ENCODE assay signal across 21 mouse cellular contexts in the genomic region with DNA sequence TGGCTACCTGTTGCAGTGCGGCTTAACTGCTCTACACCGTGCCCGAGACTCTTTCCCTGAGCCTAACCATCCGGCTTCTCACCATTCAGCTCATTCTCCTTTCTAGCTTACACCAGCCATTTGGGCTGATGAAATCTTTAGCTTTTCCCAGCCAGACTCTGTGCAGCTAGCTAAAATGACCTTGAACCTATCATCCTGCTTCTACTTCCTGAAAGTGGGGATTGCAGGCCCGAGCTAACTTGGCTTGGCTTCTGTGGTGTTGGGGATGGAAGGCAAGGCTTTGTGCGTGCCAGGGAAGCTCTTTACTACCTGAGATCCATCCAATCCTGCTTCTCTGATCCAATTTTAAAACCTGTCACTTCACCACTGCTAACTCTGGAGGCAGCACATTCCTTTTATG.
DNase-seq lines count a peak whose midpoint lies in the region; ATAC-seq and TF ChIP-seq lines count a peak whose summit lies in the region.
"Had no signal": no experiment of that assay in that cellular context is flagged by ENCODE, and none has a peak within 500 bp of the region (broad histone marks: within the 10 kb centered on the region; RNA-seq: fewer than 3 reads in every experiment).

No protein-coding gene starts in this region.

- no peaks in the 10 kb centered on the region for H3K4me1 ChIP-seq in heart, postnatal 0 days (ENCODE audit: control insufficient read depth, insufficient read depth)
- peaks cover 2% of the 10 kb centered on the region for H3K4me1 ChIP-seq in ES-Bruce4 (ENCODE audit: control insufficient read depth, insufficient read depth, low read length)
- H3K4me1 ChIP-seq in forebrain, embryonic 12.5 days, result peaks cover 15% of the 10 kb centered on the region
- H3K4me1 ChIP-seq: intestine, embryonic 15.5 days had no signal

- no peak for TF ChIP-seq EP300 in heart, postnatal 0 days (IDR thresholded peaks at IDR 0.05; ENCODE audit: low read depth)
- no peak for TF ChIP-seq EP300 in ES-Bruce4 (IDR thresholded peaks at IDR 0.05; ENCODE audit: insufficient read depth, low read depth, low read length)

- H3K4me3 ChIP-seq in heart, postnatal 0 days (ENCODE audit: low read depth, low read length), result no peak overlapping the region
- no peak overlapping the region for H3K4me3 ChIP-seq in ES-Bruce4 (ENCODE audit: low read depth, low read length)
- no peak overlapping the region for H3K4me3 ChIP-seq in forebrain, embryonic 12.5 days (replicated peaks)
- H3K4me3 ChIP-seq: embryonic facial prominence, embryonic 13.5 days; gastrocnemius, adult 2 months; hindbrain, embryonic 12.5 days; intestine, embryonic 15.5 days; limb, embryonic 15.5 days; midbrain, embryonic 15.5 days; myocyte had no signal

- 0 out of 2 replicates have a peak overlapping the region, but pooled peaks have one; percentile 9 for H3K27ac ChIP-seq in heart, postnatal 0 days (ENCODE audit: low read depth)
- H3K27ac ChIP-seq in ES-Bruce4 (ENCODE audit: insufficient read depth, low read length), result peak overlapping the region; percentile 43
- H3K27ac ChIP-seq in forebrain, embryonic 12.5 days, result no peak overlapping the region
- H3K27ac ChIP-seq: hindbrain, embryonic 12.5 days; intestine, embryonic 15.5 days; limb, embryonic 15.5 days; midbrain, embryonic 15.5 days had no signal

- 0 out of 2 replicates have a peak, but pooled peaks cover 2% of the 10 kb centered on the region for H3K9me3 ChIP-seq in heart, postnatal 0 days (replicated peaks; ENCODE audit: control insufficient read depth, low read length)
- H3K9me3 ChIP-seq in ES-Bruce4 (replicated peaks; ENCODE audit: control insufficient read depth, insufficient read depth, low read length, poor library complexity, severe bottlenecking), result peaks cover 17% of the 10 kb centered on the region
- peaks cover 4% of the 10 kb centered on the region; the same call in 1 of the 2 replicates for H3K9me3 ChIP-seq in forebrain, embryonic 12.5 days
- H3K9me3 ChIP-seq: hindbrain, embryonic 12.5 days; intestine, embryonic 15.5 days; limb, embryonic 15.5 days; midbrain, embryonic 15.5 days had no signal

- WGBS in heart, postnatal 0 days, result 66% methylated on average over 6 of the region's 6 CpGs
- 71% methylated on average over 6 of the region's 6 CpGs for WGBS in forebrain, embryonic 12.5 days

- no peak overlapping the region for H3K4me2 ChIP-seq in heart, postnatal 0 days (ENCODE audit: low read depth, low read length)
- no peak overlapping the region for H3K4me2 ChIP-seq in forebrain, embryonic 12.5 days
- H3K4me2 ChIP-seq: embryonic facial prominence, embryonic 13.5 days; hindbrain, embryonic 12.5 days; intestine, embryonic 15.5 days; limb, embryonic 15.5 days; midbrain, embryonic 15.5 days had no signal

- TF ChIP-seq POLR2A in ES-Bruce4 (IDR thresholded peaks at IDR 0.05; ENCODE audit: insufficient read depth, low read length), result no peak

- H3K9ac ChIP-seq in heart, postnatal 0 days (replicated peaks; ENCODE audit: low read depth, low read length), result no peak overlapping the region
- no peak overlapping the region for H3K9ac ChIP-seq in ES-Bruce4 (ENCODE audit: low read depth, poor library complexity, severe bottlenecking)
- H3K9ac ChIP-seq in forebrain, embryonic 12.5 days, result no peak overlapping the region
- H3K9ac ChIP-seq: embryonic facial prominence, embryonic 13.5 days; forebrain, postnatal 0 days; hindbrain, embryonic 12.5 days; intestine, embryonic 15.5 days; limb, embryonic 15.5 days; liver, postnatal 0 days; midbrain, embryonic 15.5 days had no signal

- no peak for ATAC-seq in heart, postnatal 0 days (ENCODE audit: insufficient read depth, low read depth)
- no peak for ATAC-seq in forebrain, embryonic 12.5 days (ENCODE audit: low FRiP score)
- ATAC-seq: forebrain, postnatal 0 days; intestine, embryonic 15.5 days; liver, postnatal 0 days; midbrain, embryonic 15.5 days had no signal

- no peak for TF ChIP-seq CTCF in heart, postnatal 0 days (IDR thresholded peaks at IDR 0.05; ENCODE audit: low read depth)
- TF ChIP-seq CTCF in ES-Bruce4 (IDR thresholded peaks at IDR 0.05; ENCODE audit: low read depth, low read length), result no peak

- peak; percentile 28 for DNase-seq in adrenal gland, adult 2 months
- no peak for DNase-seq in adrenal gland, postnatal 14 days
- DNase-seq in heart, postnatal 0 days (ENCODE audit: low spot score), result no peak
- DNase-seq in heart, postnatal 10 days, result no peak
- peak; percentile 19 for DNase-seq in induced T-regulatory cell, adult 2 months (ENCODE audit: low read depth)
- DNase-seq in cerebellum, adult 9-10 months, result no peak
- DNase-seq: cerebellum, postnatal 10 days; forebrain, postnatal 0 days; gastrocnemius, adult 2 months; kidney, adult 9 months; liver, postnatal 0 days; thymus, postnatal 36 days had no signal

- intact Hi-C loops in heart, postnatal 10 days (cut with DNase I), result no loop called here

- H3K27me3 ChIP-seq in heart, postnatal 0 days (ENCODE audit: control insufficient read depth, insufficient read depth, low read length), result no peaks in the 10 kb centered on the region
- no peaks in the 10 kb centered on the region for H3K27me3 ChIP-seq in ES-Bruce4 (ENCODE audit: control insufficient read depth, insufficient read depth, low read length, poor library complexity, severe bottlenecking)
- peaks cover 9% of the 10 kb centered on the region; the same call in 1 of the 2 replicates for H3K27me3 ChIP-seq in forebrain, embryonic 12.5 days
- H3K27me3 ChIP-seq: CH12.LX; embryonic facial prominence, embryonic 13.5 days; hindbrain, embryonic 12.5 days; intestine, embryonic 15.5 days; limb, embryonic 15.5 days; midbrain, embryonic 15.5 days had no signal

- no peaks in the 10 kb centered on the region for H3K36me3 ChIP-seq in heart, postnatal 0 days (replicated peaks; ENCODE audit: control insufficient read depth, insufficient read depth, low read length)
- H3K36me3 ChIP-seq in ES-Bruce4 (ENCODE audit: control insufficient read depth, insufficient read depth, low read length, poor library complexity, severe bottlenecking), result no peaks in the 10 kb centered on the region
- no peaks in the 10 kb centered on the region for H3K36me3 ChIP-seq in forebrain, embryonic 12.5 days (replicated peaks)
- H3K36me3 ChIP-seq: embryonic facial prominence, embryonic 13.5 days; hindbrain, embryonic 12.5 days; intestine, embryonic 15.5 days; limb, embryonic 15.5 days; midbrain, embryonic 15.5 days had no signal

Comparison
In these comparisons a context has a peak if more than half of its experiments do, and no peak if none do; other contexts are left out.
1. DNase-seq: peak in adrenal gland, adult 2 months (single experiment) and induced T-regulatory cell, adult 2 months (single experiment); none in adrenal gland, postnatal 14 days (single experiment), heart, postnatal 0 days (single experiment), heart, postnatal 10 days (0 of 2) and cerebellum, adult 9-10 months (single experiment).